Mouse (Mus musculus): ENCODE measurements around the gene Angptl1. TPM values are rescaled to one million over a fixed set of nuclear protein-coding genes. Genes with fewer than 3 reads are reported as not detected.

The Angptl1 gene
- polyA plus RNA-seq, 1 experiment from 2014 or later = 1.9 TPM

DNA sequence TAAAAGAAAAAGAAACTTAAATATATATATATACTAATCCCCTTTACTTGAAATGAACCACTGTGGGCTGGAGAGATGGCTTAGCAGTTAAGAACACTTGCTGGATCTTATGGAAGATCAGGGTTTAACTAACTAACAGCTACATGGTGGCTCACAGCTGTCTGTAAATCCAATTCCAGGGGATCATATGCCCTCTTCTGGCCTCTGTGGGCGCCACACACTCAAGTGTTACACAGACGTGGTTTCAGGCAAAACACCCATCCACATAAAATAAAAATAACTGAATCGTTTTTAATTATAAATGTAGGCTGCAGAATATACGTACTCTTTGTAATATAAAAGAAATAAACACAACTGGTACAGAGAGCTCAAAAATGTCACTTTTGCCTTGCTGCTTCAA is 50.5 kb downstream of the Angptl1 start:
- Histone ChIP-seq H3K4me3 (replicated peaks) (no peak overlapping the region), H3K27ac (no peak overlapping the region), H3K9ac (no peak overlapping the region), H3K27me3 (no peaks in the 10 kb centered on the region), H3K4me1 (no peaks in the 10 kb centered on the region), H3K36me3 (replicated peaks) (peaks cover 20% of the 10 kb centered on the region), H3K4me2 (no peak overlapping the region), H3K9me3 (no peaks in the 10 kb centered on the region)
- 88% methylated on average over 4 of the region's 4 CpGs for WGBS
- no peak for ATAC-seq (ENCODE audit: low FRiP score)

- ATAC-seq (ENCODE audit: low FRiP score) = no peak
- Histone ChIP-seq H3K27me3 (no peaks in the 10 kb centered on the region), H3K9ac (no peak overlapping the region), H3K27ac (no peak overlapping the region), H3K4me2 (no peak overlapping the region), H3K36me3 (replicated peaks) (peaks cover 11% of the 10 kb centered on the region), H3K4me1 (no peaks in the 10 kb centered on the region), H3K9me3 (no peaks in the 10 kb centered on the region), H3K4me3 (replicated peaks) (no peak overlapping the region)
- WGBS = 88% methylated on average over 4 of the region's 4 CpGs
These were observed 53.2 kb downstream of the Angptl1 start for GRCm38 (mm10) chr1:156891561-156891960.

- H3K4me2 ChIP-seq = no peak overlapping the region
- H3K4me3 ChIP-seq (replicated peaks) = no peak overlapping the region
- H3K36me3 ChIP-seq (replicated peaks) = peaks cover 14% of the 10 kb centered on the region
- peaks cover 5% of the 10 kb centered on the region; the same call in 1 of the 2 replicates for H3K4me1 ChIP-seq
- no peak for ATAC-seq (ENCODE audit: low FRiP score)
- H3K27ac ChIP-seq = no peak overlapping the region
- H3K9me3 ChIP-seq = no peaks in the 10 kb centered on the region
- WGBS = 86% methylated on average over 6 of the region's 6 CpGs
- H3K27me3 ChIP-seq = no peaks in the 10 kb centered on the region
- no peak overlapping the region for H3K9ac ChIP-seq
These were observed 63.3 kb downstream of the Angptl1 start for GRCm38 (mm10) chr1:156901689-156902088.

- ATAC-seq (ENCODE audit: low FRiP score) = no peak
- H3K9me3 ChIP-seq = no peaks in the 10 kb centered on the region
- no peak overlapping the region for H3K4me2 ChIP-seq
- 95% methylated on average over 3 of the region's 3 CpGs for WGBS
- H3K4me3 ChIP-seq (replicated peaks) = no peak overlapping the region
- H3K9ac ChIP-seq = no peak overlapping the region
- no peaks in the 10 kb centered on the region for H3K27me3 ChIP-seq
- peaks cover 12% of the 10 kb centered on the region for H3K36me3 ChIP-seq (replicated peaks)
- no peak overlapping the region for H3K27ac ChIP-seq
- no peaks in the 10 kb centered on the region for H3K4me1 ChIP-seq
These were observed 65.5 kb downstream of the Angptl1 start for GRCm38 (mm10) chr1:156903899-156904298.

DNA sequence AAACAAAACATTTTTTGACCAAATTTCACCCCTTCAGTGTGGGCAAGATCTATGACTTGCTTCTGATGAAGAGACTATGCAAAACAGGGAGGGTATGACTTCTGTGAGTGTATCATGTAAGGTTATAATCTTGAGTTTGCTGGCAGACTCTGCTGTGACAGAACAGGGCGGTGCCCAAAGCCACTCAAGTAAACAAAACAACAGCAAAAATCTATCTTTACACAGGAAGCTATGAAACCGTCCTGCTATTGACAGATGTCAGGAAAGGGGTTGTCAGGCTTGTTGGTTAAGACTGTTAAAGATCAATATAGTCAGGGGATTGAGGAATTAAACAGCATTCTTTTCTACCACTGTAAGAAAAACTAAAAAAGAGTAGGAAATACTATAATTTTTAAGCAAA is 67.3 kb downstream of the Angptl1 start:
- no peak overlapping the region for H3K9ac ChIP-seq
- no peak overlapping the region for H3K27ac ChIP-seq
- peaks cover 3% of the 10 kb centered on the region; the same call in 1 of the 2 replicates for H3K36me3 ChIP-seq (replicated peaks)
- no peaks in the 10 kb centered on the region for H3K9me3 ChIP-seq
- WGBS = 94% methylated on average over 2 of the region's 2 CpGs
- H3K27me3 ChIP-seq = no peaks in the 10 kb centered on the region
- H3K4me1 ChIP-seq = no peaks in the 10 kb centered on the region
- no peak overlapping the region for H3K4me2 ChIP-seq
- no peak overlapping the region for H3K4me3 ChIP-seq (replicated peaks)
- no peak for ATAC-seq (ENCODE audit: low FRiP score)

DNA sequence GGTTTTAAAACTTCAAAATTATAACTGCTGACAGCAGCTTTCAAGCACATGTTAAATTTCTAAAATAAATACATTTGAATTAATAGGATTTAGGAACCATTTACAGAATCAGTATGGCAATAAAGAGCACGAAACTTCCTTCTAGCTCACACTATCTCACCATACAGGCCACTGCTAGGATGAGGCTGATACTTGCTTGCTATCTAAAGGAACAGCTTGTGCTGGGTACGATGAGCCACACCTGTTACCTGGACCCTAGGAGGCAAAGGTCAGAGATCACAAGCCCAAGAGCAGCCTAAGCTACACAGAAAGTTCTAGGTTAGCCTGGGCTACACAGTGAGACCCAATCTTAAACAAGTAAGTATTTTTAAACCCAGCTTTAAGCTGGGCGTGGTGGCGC is 70.9 kb downstream of the Angptl1 start:
- Histone ChIP-seq H3K36me3 (replicated peaks) (peaks cover 3% of the 10 kb centered on the region; the same call in 1 of the 2 replicates), H3K4me3 (replicated peaks) (no peak overlapping the region), H3K27me3 (no peaks in the 10 kb centered on the region), H3K4me2 (no peak overlapping the region), H3K9ac (no peak overlapping the region), H3K4me1 (no peaks in the 10 kb centered on the region), H3K27ac (no peak overlapping the region), H3K9me3 (no peaks in the 10 kb centered on the region)
- WGBS = 94% methylated on average over 4 of the region's 4 CpGs
- no peak for ATAC-seq (ENCODE audit: low FRiP score)

- Histone ChIP-seq H3K9me3 (no peaks in the 10 kb centered on the region), H3K9ac (no peak overlapping the region)
- no peak for ATAC-seq (ENCODE audit: low FRiP score)
These were observed 71.5 kb downstream of the Angptl1 start for GRCm38 (mm10) chr1:156909866-156910265.

More at GRCm38 (mm10) chr1:156909866-156910265, 71.5 kb downstream of the Angptl1 start:
- Histone ChIP-seq H3K4me1 (no peaks in the 10 kb centered on the region), H3K4me2 (no peak overlapping the region), H3K27ac (no peak overlapping the region), H3K4me3 (replicated peaks) (no peak overlapping the region), H3K36me3 (replicated peaks) (peaks cover 3% of the 10 kb centered on the region; the same call in 1 of the 2 replicates), H3K27me3 (no peaks in the 10 kb centered on the region)

Other genes starting within 250 kb of the Angptl1 start
- gene Tor3a, start 164.2 kb upstream of the Angptl1 start, polyA plus RNA-seq (2016; fragmentation: Nextera tagmentation; extraction: Ambion mirVana) = 4.1 and 5.3 TPM in 2 replicates
- gene Fam20b, start 119.5 kb upstream of the Angptl1 start, polyA plus RNA-seq (2016; fragmentation: Nextera tagmentation; extraction: Ambion mirVana) = 24.6 and 26.8 TPM in 2 replicates
- 109 and 111 TPM in 2 replicates for gene Ralgps2, start 101.1 kb downstream of the Angptl1 start, polyA plus RNA-seq (2016; fragmentation: Nextera tagmentation; extraction: Ambion mirVana)

All from forebrain, embryonic 12.5 days (tissue).